Mouse (Mus musculus) midbrain, postnatal 0 days (tissue): Measurements from ENCODE around the gene Olfml2b. TPM values are rescaled to one million over a fixed set of nuclear protein-coding genes. Genes with fewer than 3 reads are reported as not detected.

Experiments used
- ATAC-seq: fragments of 200-750 bp; cut with Nextera tagmentation; 2 replicates; pipeline ENCODE4 v1.8.0; 2017; ENCODE audit warnings: moderate number of reproducible peaks, mild to moderate bottlenecking, moderate TSS enrichment, moderate library complexity; ENCODE audit not compliant: low FRiP score
- DNase-seq: peaks from one replicate; pipeline ENCODE4 v3.0.0-alpha.2; 2015; ENCODE audit warnings: low spot score
- H3K27ac ChIP-seq: fragments of 300-500 bp; sonication (generic); 2 replicates; pipeline ENCODE4 v1.5.1; 2014; ENCODE audit warnings: low read depth, mild to moderate bottlenecking, low read length, mixed read lengths
- H3K27me3 ChIP-seq: fragments of 300-500 bp; sonication (generic); 2 replicates; pipeline ENCODE4 v1.6.1; 2014; ENCODE audit warnings: low read length, control low read depth, mixed read lengths; ENCODE audit not compliant: insufficient read depth
- H3K36me3 ChIP-seq: fragments of 300-500 bp; sonication (generic); 2 replicates; pipeline ENCODE4 v1.6.1; 2014; ENCODE audit warnings: low read length, control low read depth, mixed read lengths; ENCODE audit not compliant: insufficient read depth
- H3K4me1 ChIP-seq: fragments of 300-500 bp; sonication (generic); 2 replicates; pipeline ENCODE4 v1.6.1; 2014; ENCODE audit warnings: mild to moderate bottlenecking, control low read depth, antibody characterized with exemption, low read length, mixed read lengths; ENCODE audit not compliant: insufficient read depth
- H3K4me2 ChIP-seq: fragments of 300-500 bp; sonication (generic); 2 replicates; pipeline ENCODE4 v1.6.1; 2014; ENCODE audit warnings: low read depth, mild to moderate bottlenecking, low read length, mixed read lengths; ENCODE audit not compliant: poor library complexity, severe bottlenecking
- H3K4me3 ChIP-seq: fragments of 300-500 bp; sonication (generic); 2 replicates; pipeline ENCODE4 v1.5.1; 2014; ENCODE audit warnings: low read depth, mild to moderate bottlenecking, low read length, moderate library complexity
- H3K9ac ChIP-seq: fragments of 300-500 bp; sonication (generic); replicated peaks from 2 replicates; pipeline ENCODE4 v1.6.1; 2014; ENCODE audit warnings: mild to moderate bottlenecking, low read length, moderate library complexity, mixed read lengths; ENCODE audit not compliant: poor library complexity, severe bottlenecking
- H3K9me3 ChIP-seq: fragments of 300-500 bp; sonication (generic); 2 replicates; pipeline ENCODE4 v1.6.1; 2016; ENCODE audit warnings: low read length, control low read depth
- CTCF ChIP-seq: IDR thresholded peaks from 2 replicates; pipeline ENCODE4 v1.5.1; 2016; ENCODE audit warnings: antibody characterized with exemption, mild to moderate bottlenecking
- WGBS: fragments of 180-500 bp; shearing (Covaris S2); extraction: QIAGEN DNeasy Blood & Tissue Kit; methylation state at CpG from one replicate; pipeline ENCODE4 v1.1.7; 2014; 5-methylcytosine and 5-hydroxymethylcytosine counted together
- polyA plus RNA-seq: library from polyadenylated mRNA; unstranded; fragments of >200 nt; fragmentation: Nextera tagmentation; extraction: Ambion mirVana; gene quantifications from 2 replicates; pipeline ENCODE4 v1.2.1, GENCODE M21; 2015
- total RNA-seq: library from RNA; depleted of rRNA; stranded (reverse); fragments of >200 nt; gene quantifications from 2 replicates; pipeline ENCODE4 v1.2.3, GENCODE M21; 2014

Gene Olfml2b
- total and polyA plus RNA-seq, 2 experiments from 2014 or later, result 3.5 to 5.9 TPM

DNA sequence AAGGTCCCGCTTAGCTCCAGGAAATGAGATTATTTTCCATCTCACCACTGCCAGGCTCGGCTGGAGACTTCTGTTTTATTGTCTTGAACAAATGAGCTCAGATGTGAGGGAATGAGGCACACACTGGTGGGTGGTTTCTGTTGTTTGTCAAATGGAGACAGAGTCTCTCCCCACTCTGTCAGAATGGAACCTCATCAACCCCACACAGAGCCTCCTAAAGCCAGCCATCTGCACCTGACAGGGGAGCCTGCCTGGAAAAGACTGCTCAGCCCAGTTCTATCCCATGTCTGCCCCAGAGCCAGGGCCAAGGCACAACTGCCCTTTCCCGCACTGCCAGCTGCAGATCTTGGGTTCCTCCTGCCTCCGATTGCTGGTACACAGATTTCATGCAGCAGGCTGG lies 34.5 kb downstream of the Olfml2b start:
- 59% methylated on average over 4 of the region's 4 CpGs for WGBS
- Histone ChIP-seq H3K9me3 (no peaks in the 10 kb centered on the region), H3K36me3 (0 out of 2 replicates have a peak, but pooled peaks cover 3% of the 10 kb centered on the region), H3K4me3 (no peak overlapping the region), H3K9ac (no peak overlapping the region), H3K4me2 (no peak overlapping the region), H3K27me3 (no peaks in the 10 kb centered on the region), H3K4me1 (no peaks in the 10 kb centered on the region), H3K27ac (no peak overlapping the region)
- no peak for TF ChIP-seq CTCF
- peak; percentile 13 for DNase-seq
- ATAC-seq, result no peak

DNA sequence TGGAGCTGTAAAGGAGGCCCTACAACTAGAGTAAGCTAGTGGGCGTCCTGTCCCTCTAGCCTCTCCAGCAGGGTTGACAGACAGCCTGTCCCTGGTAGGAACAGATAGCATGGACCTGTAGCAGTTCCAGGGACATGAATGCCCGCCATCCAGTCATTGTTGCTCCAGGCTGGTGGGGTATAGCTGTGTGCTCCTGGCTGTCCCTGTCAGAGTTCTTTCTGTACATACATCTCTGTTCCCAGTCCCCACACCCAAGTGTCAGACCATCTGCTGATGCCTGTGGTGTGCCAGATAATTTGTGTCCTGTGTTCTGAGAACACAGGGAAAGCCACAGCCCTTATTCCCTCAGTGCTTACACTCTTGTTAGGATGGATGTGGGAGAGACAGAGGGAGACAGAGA lies 35.3 kb downstream of the Olfml2b start:
- WGBS, result 75% methylated on average over 2 of the region's 2 CpGs
- Histone ChIP-seq H3K27me3 (no peaks in the 10 kb centered on the region), H3K36me3 (0 out of 2 replicates have a peak, but pooled peaks cover 3% of the 10 kb centered on the region), H3K4me1 (no peaks in the 10 kb centered on the region), H3K4me3 (no peak overlapping the region), H3K27ac (no peak overlapping the region), H3K9me3 (no peaks in the 10 kb centered on the region), H3K9ac (no peak overlapping the region), H3K4me2 (no peak overlapping the region)
- no peak for DNase-seq
- ATAC-seq, result no peak
- no peak for TF ChIP-seq CTCF

DNA sequence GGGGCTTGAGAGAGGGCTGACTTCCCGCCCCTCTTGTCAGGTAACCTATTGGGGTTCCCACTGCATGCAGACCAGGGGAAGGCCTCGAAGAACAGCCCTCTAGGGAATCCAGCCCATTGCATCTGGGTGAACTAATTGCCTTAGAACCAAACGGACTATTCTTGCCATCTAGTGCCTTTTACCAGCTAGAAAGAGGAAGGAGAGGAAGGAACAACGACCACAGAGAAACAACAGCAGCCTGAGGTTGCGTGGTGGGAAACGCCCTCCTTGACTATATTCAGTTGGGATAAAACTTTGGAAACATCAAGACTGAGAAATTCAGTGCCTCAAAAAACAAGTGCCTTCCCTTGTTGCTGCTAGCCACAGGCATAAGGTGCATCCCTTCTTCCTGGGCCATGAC lies 39.5 kb downstream of the Olfml2b start:
- Histone ChIP-seq H3K9ac (no peak overlapping the region), H3K27me3 (no peaks in the 10 kb centered on the region), H3K27ac (no peak overlapping the region), H3K36me3 (0 out of 2 replicates have a peak, but pooled peaks cover 3% of the 10 kb centered on the region), H3K4me3 (no peak overlapping the region), H3K4me1 (no peaks in the 10 kb centered on the region), H3K4me2 (no peak overlapping the region), H3K9me3 (no peaks in the 10 kb centered on the region)
- ATAC-seq, result no peak
- TF ChIP-seq CTCF, result no peak
- DNase-seq, result no peak
- 79% methylated on average over 6 of the region's 6 CpGs for whole genome bisulfite sequencing

GRCm38 (mm10) chr1:170689773-170690172 lies 45.4 kb downstream of the Olfml2b start:
- H3K4me1 ChIP-seq, result no peaks in the 10 kb centered on the region
- ATAC-seq (no peak), DNase-seq (no peak)
- WGBS, result 93% methylated on average over 8 of the region's 8 CpGs
- no peak overlapping the region for H3K4me2 ChIP-seq
- TF ChIP-seq CTCF, result no peak
- H3K9me3 ChIP-seq, result no peaks in the 10 kb centered on the region
- H3K27me3 ChIP-seq, result no peaks in the 10 kb centered on the region
- no peak overlapping the region for H3K4me3 ChIP-seq
- no peaks in the 10 kb centered on the region for H3K36me3 ChIP-seq
- no peak overlapping the region for H3K9ac ChIP-seq
- no peak overlapping the region for H3K27ac ChIP-seq

DNA sequence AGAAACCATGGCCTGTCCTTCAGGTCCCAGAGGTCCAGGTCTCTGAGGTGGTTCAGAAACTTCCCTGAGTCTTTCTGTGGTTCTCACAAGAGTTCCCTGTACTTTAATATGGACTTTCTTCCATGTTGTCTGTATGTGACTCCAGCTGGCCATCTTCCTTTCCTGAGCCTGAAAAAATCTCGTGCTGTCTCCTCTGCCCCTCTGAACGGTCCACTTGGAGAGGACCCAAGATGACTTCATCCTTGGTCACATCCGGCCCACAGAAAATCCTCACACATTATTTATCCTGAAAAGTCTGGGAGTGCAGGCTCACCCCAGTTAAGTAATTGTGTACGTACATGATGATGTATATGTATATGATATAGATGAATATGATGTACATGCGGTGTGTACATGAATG lies 47.0 kb downstream of the Olfml2b start:
- Histone ChIP-seq H3K9me3 (no peaks in the 10 kb centered on the region), H3K4me2 (no peak overlapping the region), H3K4me1 (no peaks in the 10 kb centered on the region), H3K9ac (no peak overlapping the region), H3K4me3 (no peak overlapping the region), H3K36me3 (no peaks in the 10 kb centered on the region), H3K27ac (no peak overlapping the region), H3K27me3 (no peaks in the 10 kb centered on the region)
- TF ChIP-seq CTCF, result no peak
- DNase-seq, result no peak
- WGBS, result 89% methylated on average over 5 of the region's 5 CpGs
- ATAC-seq, result no peak

DNA sequence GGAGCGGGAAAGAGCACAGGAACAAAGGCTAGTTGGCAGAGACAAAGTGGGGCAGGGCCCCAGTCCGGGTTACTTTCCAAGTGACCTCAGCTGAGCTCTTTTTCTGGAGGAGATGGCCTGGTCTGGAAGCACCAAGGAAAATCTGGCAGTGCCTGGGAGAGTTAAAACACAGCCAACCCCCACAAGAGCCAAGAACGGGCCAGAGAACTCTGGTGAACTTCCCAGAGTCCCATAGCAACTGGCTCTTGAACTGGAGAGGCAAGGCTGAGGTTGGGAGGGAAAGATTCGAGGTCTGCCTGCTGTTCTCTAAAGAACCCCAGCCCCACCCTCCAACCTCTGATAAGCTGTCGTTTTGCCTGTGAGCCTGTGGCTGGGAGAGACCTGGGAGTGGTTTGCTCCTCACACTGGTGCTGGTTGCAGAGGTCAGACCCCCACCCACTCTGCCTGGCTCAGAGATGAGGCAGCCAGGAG lies 50.5 kb downstream of the Olfml2b start:
- H3K36me3 ChIP-seq, result no peaks in the 10 kb centered on the region

More for the DNA sequence above, 50.5 kb downstream of the Olfml2b start:
- Histone ChIP-seq H3K4me2 (no peak overlapping the region), H3K27ac (no peak overlapping the region), H3K27me3 (no peaks in the 10 kb centered on the region), H3K9ac (no peak overlapping the region), H3K9me3 (0 out of 2 replicates have a peak, but pooled peaks cover 2% of the 10 kb centered on the region), H3K4me1 (no peaks in the 10 kb centered on the region), H3K4me3 (no peak overlapping the region)
- DNase-seq, result peak; percentile 21
- 48% methylated on average over 5 of the region's 5 CpGs for WGBS
- TF ChIP-seq CTCF, result no peak
- no peak for ATAC-seq
